Mouse (Mus musculus) activated CD4-positive, CD25-positive, alpha-beta regulatory T cell, adult 9 weeks (primary cell): ENCODE results near the gene Inmt. TPM values are rescaled to one million over a fixed set of nuclear protein-coding genes. Genes with fewer than 3 reads are reported as not detected.

ENCODE experiments used
- polyA plus RNA-seq: library from polyadenylated mRNA; unstranded; fragments of 100-300 nt; shearing (Covaris generic); gene quantifications from one replicate; pipeline ENCODE4 v1.2.1, GENCODE M21; 2017

Inmt gene
- polyA plus RNA-seq = not detected

GRCm38 (mm10) chr6:55174741-55175181, at the start of gene Inmt:
Gene Inmt (minus strand): TSS chr6:55175043.

GRCm38 (mm10) chr6:55202913-55203910, 28.4 kb upstream of the Inmt start, which contains the start of gene Mindy4:
Gene Mindy4 (plus strand): TSS chr6:55203383.

GRCm38 (mm10) chr6:55132794-55133193, 42.0 kb downstream of the Inmt start, which contains the start of gene Crhr2:
Gene Crhr2 (minus strand): TSS chr6:55133016.

Other genes starting within 250 kb of the Inmt start
- gene Nod1, start 202.4 kb downstream of the Inmt start, polyA plus RNA-seq = 59.5 TPM
- 35.6 TPM for gene Ggct, start 182.1 kb downstream of the Inmt start, polyA plus RNA-seq
- 24.0 TPM for gene Gars, start 137.0 kb downstream of the Inmt start, polyA plus RNA-seq
- gene Crhr2, start 42.0 kb downstream of the Inmt start, polyA plus RNA-seq = not detected
- gene Mindy4, start 28.3 kb upstream of the Inmt start, polyA plus RNA-seq = 0.66 TPM
- gene Aqp1, start 161.4 kb upstream of the Inmt start, polyA plus RNA-seq = 1.3 TPM
- not detected for gene Ghrhr, start 201.3 kb upstream of the Inmt start, polyA plus RNA-seq